Mouse (Mus musculus) embryonic facial prominence, embryonic 11.5 days (tissue): ENCODE measurements around the gene Smg1. TPM values are rescaled to one million over a fixed set of nuclear protein-coding genes. Genes with fewer than 3 reads are reported as not detected.

ENCODE experiments used
- ATAC-seq: fragments of 200-750 bp; cut with Nextera tagmentation; replicated peaks from 2 replicates; pipeline ENCODE4 v1.8.0; 2017; ENCODE audit warnings: low read depth; ENCODE audit not compliant: insufficient number of reproducible peaks, low FRiP score, low TSS enrichment
- DNase-seq: peaks from one replicate; pipeline ENCODE4 v3.0.0-alpha.2; 2015; ENCODE audit warnings: low spot score
- H3K27ac ChIP-seq: fragments of 300-500 bp; sonication (generic); replicated peaks from 2 replicates; pipeline ENCODE4 v1.5.1; 2014; ENCODE audit warnings: mild to moderate bottlenecking, low read depth, low read length, control low read depth
- H3K27me3 ChIP-seq: fragments of 300-500 bp; sonication (generic); 2 replicates; pipeline ENCODE4 v1.6.1; 2014; ENCODE audit warnings: mild to moderate bottlenecking, low read length, moderate library complexity, mixed read lengths; ENCODE audit not compliant: control insufficient read depth, insufficient read depth
- H3K36me3 ChIP-seq: fragments of 300-500 bp; sonication (generic); replicated peaks from 2 replicates; pipeline ENCODE4 v1.6.1; 2014; ENCODE audit warnings: low read depth, mild to moderate bottlenecking, low read length, moderate library complexity, mixed read lengths; ENCODE audit not compliant: control insufficient read depth, insufficient read depth
- H3K4me1 ChIP-seq: fragments of 300-500 bp; sonication (generic); 2 replicates; pipeline ENCODE4 v1.6.1; 2014; ENCODE audit warnings: low read length, mixed read lengths; ENCODE audit not compliant: control insufficient read depth, insufficient read depth
- H3K4me2 ChIP-seq: fragments of 300-500 bp; sonication (generic); 2 replicates; pipeline ENCODE4 v1.6.1; 2014; ENCODE audit warnings: low read depth, mild to moderate bottlenecking, control low read depth, low read length, moderate library complexity
- H3K4me3 ChIP-seq: fragments of 300-500 bp; sonication (generic); 2 replicates; pipeline ENCODE4 v1.5.1; 2014; ENCODE audit warnings: low read depth, low read length, control low read depth
- H3K9ac ChIP-seq: fragments of 300-500 bp; sonication (generic); replicated peaks from 2 replicates; pipeline ENCODE4 v1.6.1; 2014; ENCODE audit warnings: mild to moderate bottlenecking, control low read depth, low read length
- H3K9me3 ChIP-seq: fragments of 300-500 bp; sonication (generic); replicated peaks from 2 replicates; pipeline ENCODE4 v1.6.1; 2016; ENCODE audit warnings: mild to moderate bottlenecking, low read length, inconsistent platforms, mixed read lengths; ENCODE audit not compliant: control insufficient read depth
- WGBS: fragments of 180-500 bp; shearing (Covaris S2); extraction: QIAGEN DNeasy Blood & Tissue Kit; methylation state at CpG from one replicate; pipeline ENCODE4 v1.1.7; 2014; 5-methylcytosine and 5-hydroxymethylcytosine counted together
- polyA plus RNA-seq: library from polyadenylated mRNA; unstranded; fragments of >200 nt; fragmentation: Nextera tagmentation; extraction: Ambion mirVana; gene quantifications from 2 replicates; pipeline ENCODE4 v1.2.1, GENCODE M21; 2014

Smg1 gene
- polyA plus RNA-seq, 1 experiment from 2014 or later, result 17.6 TPM

GRCm38 (mm10) chr7:118119946-118120345 is 123.5 kb downstream of the Smg1 start:
- no peaks in the 10 kb centered on the region for H3K9me3 ChIP-seq
- H3K36me3 ChIP-seq, result peaks cover 11% of the 10 kb centered on the region
- no peak overlapping the region for H3K9ac ChIP-seq
- no peak overlapping the region for H3K4me2 ChIP-seq
- no peak overlapping the region for H3K27ac ChIP-seq
- no peaks in the 10 kb centered on the region for H3K4me1 ChIP-seq
- 82% methylated on average over 5 of the region's 5 CpGs for WGBS
- no peak for ATAC-seq
- H3K4me3 ChIP-seq, result no peak overlapping the region
- H3K27me3 ChIP-seq, result no peaks in the 10 kb centered on the region
- DNase-seq, result no peak

- WGBS, result 76% methylated on average over 2 of the region's 2 CpGs
- ATAC-seq, result no peak
- DNase-seq, result no peak
- H3K27ac ChIP-seq, result no peak overlapping the region
- peaks cover 11% of the 10 kb centered on the region for H3K36me3 ChIP-seq
- no peaks in the 10 kb centered on the region for H3K4me1 ChIP-seq
- H3K4me3 ChIP-seq, result no peak overlapping the region
- no peaks in the 10 kb centered on the region for H3K27me3 ChIP-seq
- H3K4me2 ChIP-seq, result no peak overlapping the region
- no peak overlapping the region for H3K9ac ChIP-seq
- no peaks in the 10 kb centered on the region for H3K9me3 ChIP-seq
Measured at GRCm38 (mm10) chr7:118119142-118119541, 124.3 kb downstream of the Smg1 start.

DNA sequence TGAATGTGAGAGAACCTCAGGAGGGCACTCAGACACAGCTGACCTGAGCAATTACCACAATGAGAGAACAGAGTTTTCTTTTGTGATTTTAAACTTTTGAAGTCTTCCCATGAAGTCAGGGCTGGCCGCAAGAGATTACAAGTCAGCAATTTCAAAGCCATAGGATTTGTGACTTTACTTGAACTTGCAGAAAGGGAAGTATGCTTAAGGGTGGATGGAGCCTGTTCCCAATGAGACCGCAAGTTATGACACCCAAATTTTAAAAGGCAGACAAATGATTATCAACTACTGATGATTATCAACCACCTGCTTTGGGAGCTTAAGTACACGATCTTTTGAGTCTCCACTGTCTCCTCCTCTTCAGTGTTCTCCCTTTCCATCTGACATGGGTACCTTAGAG is 125.0 kb downstream of the Smg1 start:
- H3K9ac ChIP-seq, result no peak overlapping the region
- DNase-seq, result no peak
- H3K27me3 ChIP-seq, result no peaks in the 10 kb centered on the region
- no peak for ATAC-seq
- no peak overlapping the region for H3K27ac ChIP-seq
- no peaks in the 10 kb centered on the region for H3K9me3 ChIP-seq
- 84% methylated on average over 3 of the region's 3 CpGs for WGBS
- H3K4me1 ChIP-seq, result no peaks in the 10 kb centered on the region
- H3K36me3 ChIP-seq, result peaks cover 8% of the 10 kb centered on the region
- no peak overlapping the region for H3K4me3 ChIP-seq
- no peak overlapping the region for H3K4me2 ChIP-seq

DNA sequence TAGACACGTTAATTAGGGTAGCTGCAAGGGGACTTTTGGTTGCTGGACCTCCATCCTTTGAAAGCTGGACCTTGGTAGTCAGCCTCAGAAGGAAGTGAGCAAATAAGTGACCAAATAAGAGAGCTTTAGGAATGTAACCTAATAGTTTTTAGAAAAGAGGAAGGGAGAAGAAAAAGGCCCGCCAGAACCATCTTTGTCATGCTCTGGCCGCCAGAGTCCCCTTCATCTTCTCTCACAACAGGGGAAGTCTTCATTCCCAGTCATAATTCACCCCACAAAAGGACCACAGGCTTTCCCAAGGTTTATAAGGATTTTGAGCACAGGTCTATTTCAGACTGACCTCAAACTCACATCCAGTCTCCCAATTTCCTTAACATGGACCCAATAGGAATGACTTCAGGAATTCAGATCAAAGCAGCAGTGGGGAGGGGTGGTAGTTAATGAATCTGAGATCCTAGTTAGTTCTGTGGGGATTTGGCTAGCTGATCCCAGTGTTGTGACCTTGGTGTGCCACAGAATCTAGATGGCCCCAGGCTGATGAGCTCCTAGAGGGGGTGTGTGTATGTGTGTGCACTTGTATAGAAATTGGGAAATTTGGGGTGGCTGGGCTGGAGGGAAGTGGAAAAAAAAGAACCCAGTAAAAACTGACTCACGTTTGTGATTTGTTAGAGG is 125.8 kb downstream of the Smg1 start:
- DNase-seq, result no peak
- Histone ChIP-seq H3K4me3 (no peak overlapping the region), H3K4me2 (no peak overlapping the region), H3K9ac (no peak overlapping the region), H3K27me3 (no peaks in the 10 kb centered on the region), H3K9me3 (no peaks in the 10 kb centered on the region), H3K36me3 (peaks cover 11% of the 10 kb centered on the region), H3K27ac (no peak overlapping the region), H3K4me1 (no peaks in the 10 kb centered on the region)
- WGBS, result 64% methylated on average over 4 of the region's 4 CpGs
- no peak for ATAC-seq

DNA sequence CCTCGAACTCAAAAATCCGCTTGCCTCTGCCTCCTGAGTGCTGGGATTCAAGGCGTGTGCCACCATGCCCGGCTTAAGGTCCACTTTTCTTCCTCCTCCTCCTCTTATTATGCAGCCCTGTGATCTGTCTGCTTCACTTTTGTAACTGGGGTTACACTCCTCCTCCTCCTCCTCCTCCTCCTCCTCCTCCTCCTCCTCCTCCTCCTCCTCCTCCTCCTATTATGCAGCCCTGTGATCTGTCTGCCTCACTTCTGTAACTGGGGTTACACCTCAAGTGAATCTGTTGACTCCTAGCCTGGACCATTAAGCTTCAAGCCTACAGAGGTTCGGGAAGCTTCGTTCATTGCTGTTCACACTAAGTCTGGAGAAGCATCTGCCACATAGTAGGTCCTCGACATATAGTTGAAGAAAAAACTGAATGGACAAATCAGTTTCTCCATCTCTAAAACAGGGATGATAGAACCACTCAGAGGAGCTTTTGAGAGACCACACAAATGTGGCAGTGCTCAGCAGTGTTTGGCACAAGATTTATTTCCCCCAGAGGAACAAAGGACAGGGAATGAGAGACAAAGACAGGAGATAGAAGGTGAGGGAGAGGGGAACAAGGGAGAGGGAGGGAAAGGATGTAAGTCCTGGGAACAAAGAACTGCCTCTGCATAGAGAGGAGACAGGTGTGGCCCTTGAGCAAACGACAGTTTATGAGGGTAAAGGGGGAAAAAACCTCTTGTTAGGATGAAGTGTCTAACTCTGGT is 126.5 kb downstream of the Smg1 start:
- Histone ChIP-seq H3K4me3 (peak overlapping the region; percentile 89), H3K4me1 (no peaks in the 10 kb centered on the region)

GRCm38 (mm10) chr7:118115877-118116568 is 127.4 kb downstream of the Smg1 start, which contains the start of gene Rps15a:
Gene Rps15a (minus strand): TSS chr7:118116188.
- WGBS, result under 1% methylated on average over 40 of the region's 40 CpGs
- Histone ChIP-seq H3K27me3 (no peaks in the 10 kb centered on the region), H3K4me3 (peak within 1 kb of the TSS; percentile 89), H3K9ac (peak within 1 kb of the TSS; percentile 97), H3K27ac (peak within 1 kb of the TSS; percentile 72), H3K4me2 (peak within 1 kb of the TSS; percentile 62), H3K9me3 (no peaks in the 10 kb centered on the region), H3K4me1 (no peaks in the 10 kb centered on the region), H3K36me3 (peaks cover 11% of the 10 kb centered on the region)
- DNase-seq, result peak; percentile 97
- peak; percentile 76 for ATAC-seq

More for the DNA sequence above, 126.5 kb downstream of the Smg1 start:
- H3K27me3 ChIP-seq, result no peaks in the 10 kb centered on the region
- H3K4me2 ChIP-seq, result no peak overlapping the region; the same call in 1 of the 2 replicates
- WGBS, result 24% methylated on average over 8 of the region's 8 CpGs
- peak overlapping the region; percentile 60; the same call in 1 of the 2 replicates for H3K9ac ChIP-seq
- H3K9me3 ChIP-seq, result no peaks in the 10 kb centered on the region
- ATAC-seq (no peak), DNase-seq (no peak)
- H3K27ac ChIP-seq, result no peak overlapping the region
- peaks cover 8% of the 10 kb centered on the region for H3K36me3 ChIP-seq

DNA sequence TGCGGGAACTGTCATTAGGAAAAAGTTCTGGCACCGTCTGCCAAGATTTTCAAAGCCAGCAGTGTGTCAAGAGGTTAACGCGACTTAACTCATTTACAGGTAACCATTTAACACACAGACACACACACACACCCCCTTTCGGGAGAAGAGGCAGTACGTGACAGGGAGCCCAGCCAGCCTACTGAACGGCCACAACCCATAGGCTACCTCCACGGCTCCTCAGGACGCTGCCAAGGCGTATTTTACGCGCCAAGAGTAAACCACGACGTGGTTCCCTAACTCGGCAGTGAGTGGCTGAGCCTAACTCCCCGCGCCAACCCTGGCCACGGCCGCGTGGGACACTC is 128.0 kb downstream of the Smg1 start:
- peaks cover 12% of the 10 kb centered on the region for H3K36me3 ChIP-seq
- ATAC-seq (no peak; the same call in 1 of the 2 replicates), DNase-seq (no peak)
- no peaks in the 10 kb centered on the region for H3K9me3 ChIP-seq
- H3K4me1 ChIP-seq, result no peaks in the 10 kb centered on the region
- H3K27ac ChIP-seq, result peak overlapping the region; percentile 72
- no peaks in the 10 kb centered on the region for H3K27me3 ChIP-seq
- peak overlapping the region; percentile 97 for H3K9ac ChIP-seq
- WGBS, result under 1% methylated on average over 20 of the region's 20 CpGs
- H3K4me2 ChIP-seq, result peak overlapping the region; percentile 62
- H3K4me3 ChIP-seq, result peak overlapping the region; percentile 89
